Mouse (Mus musculus) B cell, adult 2 months (primary cell): ENCODE data around the gene Smim14.
"Not testable (repeated sequence)": the region's sequence is repeated elsewhere in the genome, so short reads cannot be mapped to it uniquely, and the experiment has no call there.

Experiments
- DNase-seq, 2 experiments: peaks; one replicate each; pipeline ENCODE4 v3.0.0; 2022

The Smim14 gene

GRCm38 (mm10) chr5:65521803-65522202 is 15.2 kb downstream of the Smim14 start:
- DNase-seq = no peak

- DNase-seq = peak; percentile 58 to 68
These were observed 22.2 kb downstream of the Smim14 start for GRCm38 (mm10) chr5:65514635-65515278.

- DNase-seq = no peak
These were observed 23.5 kb downstream of the Smim14 start for GRCm38 (mm10) chr5:65513506-65513905.

GRCm38 (mm10) chr5:65508395-65508794 is 28.6 kb downstream of the Smim14 start:
- no peak for DNase-seq

- DNase-seq = no peak
These were observed 31.2 kb downstream of the Smim14 start for GRCm38 (mm10) chr5:65505786-65506185.

GRCm38 (mm10) chr5:65501407-65501806 is 35.6 kb downstream of the Smim14 start:
- no peak for DNase-seq

- no peak for DNase-seq
These were observed 36.8 kb downstream of the Smim14 start for GRCm38 (mm10) chr5:65500231-65500630.

GRCm38 (mm10) chr5:65492716-65493531 is 44.1 kb downstream of the Smim14 start, which contains the start of gene Gm43552:
Gene Gm43552, minus strand, starts transcription at chr5:65492833.
- peak; percentile 97 for DNase-seq

GRCm38 (mm10) chr5:65491767-65492715 is 44.9 kb downstream of the Smim14 start:
- peak; percentile 88 to 89 for DNase-seq

GRCm38 (mm10) chr5:65489830-65490229 is 47.2 kb downstream of the Smim14 start:
- DNase-seq = no peak

- no peak for DNase-seq
These were observed 48.3 kb downstream of the Smim14 start for GRCm38 (mm10) chr5:65488725-65489124.

GRCm38 (mm10) chr5:65487381-65487780 is 49.6 kb downstream of the Smim14 start:
- DNase-seq = peak; percentile 27 to 43

- DNase-seq = peak; percentile 37 to 42
These were observed 50.5 kb downstream of the Smim14 start for GRCm38 (mm10) chr5:65486514-65486913.

GRCm38 (mm10) chr5:65482996-65483395 is 54.0 kb downstream of the Smim14 start:
- DNase-seq = no peak

- no peak for DNase-seq
These were observed 56.5 kb downstream of the Smim14 start for GRCm38 (mm10) chr5:65480511-65480910.

GRCm38 (mm10) chr5:65479681-65480445 is 57.1 kb downstream of the Smim14 start:
- DNase-seq = no peak

- peak; percentile 51 to 61 for DNase-seq
These were observed 58.8 kb downstream of the Smim14 start for GRCm38 (mm10) chr5:65478224-65478623.

GRCm38 (mm10) chr5:65476739-65477138 is 60.2 kb downstream of the Smim14 start:
- not testable (repeated sequence) for DNase-seq

GRCm38 (mm10) chr5:65475806-65476205 is 61.2 kb downstream of the Smim14 start:
- DNase-seq = peak; percentile 53 to 57

GRCm38 (mm10) chr5:65469766-65470165 is 67.2 kb downstream of the Smim14 start:
- no peak for DNase-seq

GRCm38 (mm10) chr5:65466911-65467310 is 70.1 kb downstream of the Smim14 start:
- DNase-seq = no peak

GRCm38 (mm10) chr5:65460361-65460760 is 76.6 kb downstream of the Smim14 start:
- DNase-seq = no peak
